Mouse (Mus musculus) C2C12 (cell line): ENCODE measurements around the gene Hoxd1.

ENCODE experiments used
- CTCF ChIP-seq: IDR thresholded peaks from one replicate; pipeline ENCODE4 v1.5.1; 2011; ENCODE audit not compliant: control insufficient read depth, insufficient read depth, insufficient read length
- FOSL1 ChIP-seq: IDR thresholded peaks from one replicate; pipeline ENCODE4 v1.8.0; 2011; ENCODE audit warnings: mild to moderate bottlenecking, low read length; ENCODE audit not compliant: poor library complexity, insufficient read depth, severe bottlenecking
- MAX ChIP-seq: IDR thresholded peaks from one replicate; pipeline ENCODE4 v1.6.1; 2011; ENCODE audit warnings: mild to moderate bottlenecking, control low read depth
- MYOD1 ChIP-seq: IDR thresholded peaks from one replicate; pipeline ENCODE4 v1.6.1; 2011; ENCODE audit warnings: low read depth; ENCODE audit not compliant: control insufficient read depth, insufficient read length
- MYOG ChIP-seq: IDR thresholded peaks from one replicate; pipeline ENCODE4 v1.6.1; 2011; ENCODE audit not compliant: control insufficient read depth, insufficient read length; ENCODE audit errors: extremely low read depth
- USF1 ChIP-seq: IDR thresholded peaks from one replicate; pipeline ENCODE4 v1.6.1; 2011; ENCODE audit warnings: low read depth, mild to moderate bottlenecking, control low read depth, moderate library complexity

- TF ChIP-seq MAX (no peak), CTCF (no peak), MYOD1 (no peak), USF1 (no peak), MYOG (no peak), FOSL1 (no peak)
These were observed 41.8 kb upstream of the Hoxd1 start for GRCm38 (mm10) chr2:74720955-74721491.
